Mouse (Mus musculus) retina, adult 2 months (tissue): ENCODE measurements around the gene Ambra1.
A peak's percentile ranks its signal among the peaks of the same experiment; 100 is the strongest.

Experiments
- DNase-seq: peaks from one replicate; pipeline ENCODE4 v3.0.0-alpha.2; 2012; ENCODE audit warnings: low read depth, low spot score

Gene Ambra1

GRCm38 (mm10) chr2:91920130-91920529 lies 190.2 kb downstream of the Ambra1 start:
- DNase-seq: no peak

- no peak for DNase-seq
Measured at GRCm38 (mm10) chr2:91921181-91921789, 191.4 kb downstream of the Ambra1 start.

- peak; percentile 68 for DNase-seq
Measured at GRCm38 (mm10) chr2:91921790-91922570, 192.0 kb downstream of the Ambra1 start.

GRCm38 (mm10) chr2:91922586-91923414 lies 192.9 kb downstream of the Ambra1 start:
- no peak for DNase-seq

DNA sequence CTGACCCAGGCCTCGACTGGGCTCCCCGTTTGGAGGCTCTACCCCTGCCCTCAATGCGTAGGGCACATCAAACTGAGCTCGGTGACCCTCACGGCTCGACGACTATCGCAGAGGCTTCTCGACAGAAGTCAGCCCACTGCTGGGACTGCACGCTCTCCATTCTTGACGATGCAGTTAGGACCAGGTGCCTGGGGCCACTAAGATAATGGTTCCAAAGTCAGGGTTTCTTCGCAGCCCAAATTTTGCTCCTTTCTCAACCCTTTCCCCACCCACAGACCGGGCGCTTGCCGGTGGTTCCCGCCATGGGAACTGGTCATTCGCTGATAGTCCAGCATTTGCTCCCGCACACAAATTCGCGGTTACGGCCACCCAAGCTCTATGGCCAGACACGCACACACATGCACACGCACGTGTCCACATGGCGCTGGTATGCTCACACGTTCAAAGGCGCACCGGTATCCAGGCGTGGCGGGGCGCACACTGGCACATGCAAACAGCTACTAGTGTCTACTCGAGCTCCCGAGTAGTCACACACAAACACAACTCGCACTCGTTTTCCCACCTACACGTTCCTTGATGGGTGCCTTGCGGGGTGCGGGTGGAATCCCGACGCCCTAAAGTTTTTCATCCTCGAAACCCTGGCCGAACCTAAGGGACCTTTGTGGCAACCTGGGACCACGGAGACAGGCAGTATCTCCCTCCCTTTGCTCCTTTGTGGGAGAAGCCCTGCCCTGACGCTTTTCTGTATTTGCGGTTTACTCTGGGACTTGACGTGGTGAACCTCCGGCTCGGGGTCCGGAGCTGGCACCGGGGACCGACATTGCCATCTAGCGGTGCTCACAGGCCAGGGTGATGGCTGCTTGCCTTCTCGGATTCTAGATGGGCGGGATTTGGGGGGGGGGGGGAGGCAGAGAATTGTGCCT lies 193.7 kb downstream of the Ambra1 start:
- no peak for DNase-seq

- no peak for DNase-seq
Measured at GRCm38 (mm10) chr2:91924726-91925125, 194.8 kb downstream of the Ambra1 start.

DNA sequence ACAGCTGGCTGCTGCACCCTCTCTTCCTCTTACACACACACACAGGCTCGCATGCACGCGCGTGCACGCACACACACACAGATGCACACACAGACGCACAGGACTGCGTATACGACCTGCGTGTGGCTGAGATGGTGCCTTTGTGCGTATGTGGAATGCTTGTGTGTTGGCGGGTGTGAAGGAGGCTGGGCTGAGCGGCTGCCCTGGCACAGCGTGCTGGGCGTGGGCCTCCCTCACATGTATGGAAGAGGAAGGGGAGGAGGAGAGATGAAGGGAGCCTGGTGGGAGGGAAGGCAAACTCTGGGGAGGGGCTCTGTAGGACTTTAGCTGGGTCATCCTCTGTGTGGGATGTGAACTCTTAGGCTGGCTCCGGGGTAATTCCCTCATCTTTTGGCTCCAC lies 195.5 kb downstream of the Ambra1 start:
- no peak for DNase-seq

GRCm38 (mm10) chr2:91926949-91927348 lies 197.0 kb downstream of the Ambra1 start, which contains the start of gene Chrm4:
Chrm4 (plus strand) TSS chr2:91927249.
- DNase-seq: no peak

DNA sequence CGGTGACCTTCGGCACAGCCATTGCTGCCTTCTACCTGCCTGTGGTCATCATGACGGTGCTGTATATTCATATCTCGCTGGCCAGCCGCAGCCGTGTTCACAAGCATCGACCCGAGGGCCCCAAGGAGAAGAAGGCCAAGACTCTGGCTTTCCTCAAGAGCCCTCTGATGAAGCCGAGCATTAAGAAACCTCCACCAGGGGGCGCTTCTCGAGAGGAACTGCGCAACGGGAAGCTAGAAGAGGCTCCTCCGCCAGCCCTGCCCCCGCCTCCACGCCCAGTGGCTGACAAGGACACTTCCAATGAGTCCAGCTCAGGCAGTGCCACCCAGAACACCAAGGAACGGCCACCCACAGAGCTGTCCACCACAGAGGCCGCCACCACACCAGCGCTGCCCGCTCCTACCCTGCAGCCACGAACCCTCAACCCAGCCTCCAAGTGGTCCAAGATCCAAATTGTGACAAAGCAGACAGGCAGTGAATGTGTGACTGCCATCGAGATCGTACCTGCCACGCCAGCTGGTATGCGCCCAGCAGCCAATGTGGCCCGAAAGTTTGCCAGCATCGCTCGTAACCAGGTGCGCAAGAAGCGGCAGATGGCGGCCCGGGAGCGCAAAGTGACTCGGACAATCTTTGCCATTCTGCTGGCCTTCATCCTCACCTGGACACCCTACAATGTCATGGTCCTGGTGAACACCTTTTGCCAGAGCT lies 198.0 kb downstream of the Ambra1 start:
- no peak for DNase-seq

- DNase-seq: no peak
Measured at GRCm38 (mm10) chr2:91928534-91929350, 198.8 kb downstream of the Ambra1 start.

- no peak for DNase-seq
Measured at GRCm38 (mm10) chr2:91929455-91929854, 199.5 kb downstream of the Ambra1 start.

GRCm38 (mm10) chr2:91929936-91930335 lies 200.0 kb downstream of the Ambra1 start:
- DNase-seq: no peak

- DNase-seq: no peak
Measured at GRCm38 (mm10) chr2:91930761-91931291, 200.9 kb downstream of the Ambra1 start.

DNA sequence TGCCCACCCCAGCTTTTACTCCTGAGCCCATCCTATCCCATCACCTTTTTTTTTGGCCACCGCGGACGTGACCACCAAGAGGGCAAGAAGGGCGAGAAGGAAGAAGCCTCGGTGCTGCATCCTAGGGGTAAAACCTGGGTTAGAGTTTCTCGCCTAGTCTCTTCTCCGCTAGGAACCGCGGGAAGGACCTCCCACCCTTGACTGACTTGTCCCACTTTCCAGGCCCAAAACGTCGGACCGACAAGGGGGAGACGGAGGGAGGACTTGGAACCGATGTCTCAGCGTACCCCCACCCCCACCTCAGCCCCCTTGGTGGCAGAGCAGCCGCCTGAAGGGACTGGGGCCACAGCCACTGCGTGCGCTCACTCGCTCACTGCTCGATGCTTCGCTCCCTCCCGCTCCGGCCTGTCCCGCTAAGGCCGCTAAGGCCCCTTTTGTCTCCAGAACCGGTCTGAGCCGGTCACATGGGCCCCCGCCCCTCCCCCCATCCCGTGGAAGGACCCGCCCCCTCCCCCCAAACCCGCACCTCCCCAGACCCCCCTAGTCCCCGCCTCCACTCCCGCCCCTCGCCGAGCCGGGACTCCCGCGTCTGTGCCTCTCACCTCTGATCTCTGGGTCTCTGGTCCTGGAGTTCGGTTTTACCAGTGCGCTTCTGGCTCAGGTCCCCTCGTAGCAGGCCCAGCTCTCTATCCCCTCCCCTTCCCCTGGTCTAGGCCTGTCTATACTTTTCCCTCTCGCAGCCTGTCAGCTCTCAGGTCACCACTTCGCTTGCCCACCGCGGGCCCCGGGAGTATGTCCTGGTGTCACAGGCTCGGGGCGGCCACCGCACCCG lies 201.6 kb downstream of the Ambra1 start:
- no peak for DNase-seq

- no peak for DNase-seq
Measured at GRCm38 (mm10) chr2:91932160-91932711, 202.3 kb downstream of the Ambra1 start, which contains the start of gene Mdk. Mdk (minus strand) TSS chr2:91932297.

- no peak for DNase-seq
Measured at GRCm38 (mm10) chr2:91932737-91933350, 202.9 kb downstream of the Ambra1 start.

GRCm38 (mm10) chr2:91933471-91933870 lies 203.5 kb downstream of the Ambra1 start:
- no peak for DNase-seq

DNA sequence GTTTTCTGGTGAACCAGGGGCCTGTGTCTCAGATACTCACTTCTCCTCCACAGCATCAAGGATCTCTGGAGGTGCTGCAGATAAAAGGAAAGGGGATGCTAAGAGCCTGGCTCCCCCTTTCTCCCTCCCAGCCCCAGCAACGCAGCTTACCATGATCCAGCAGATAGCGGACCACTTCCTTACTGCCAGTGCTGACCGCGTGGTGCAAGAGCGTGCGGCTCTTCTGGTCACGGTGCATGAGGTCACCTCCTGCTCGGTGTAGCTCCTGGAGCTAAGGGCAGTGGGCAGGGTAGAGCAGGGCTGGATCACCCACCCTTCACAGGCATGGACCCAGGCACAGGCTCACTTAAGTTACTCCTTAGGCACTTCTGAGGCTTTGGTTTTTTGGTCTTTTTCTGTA lies 204.1 kb downstream of the Ambra1 start:
- no peak for DNase-seq
